Mouse (Mus musculus) limb, embryonic 14.5 days (tissue): ENCODE data around the gene Mylk2. TPM values are rescaled to one million over a fixed set of nuclear protein-coding genes. Genes with fewer than 3 reads are reported as not detected.

ENCODE experiments used
- ATAC-seq: fragments of 200-750 bp; cut with Nextera tagmentation; 2 replicates; pipeline ENCODE4 v1.8.0; 2017; ENCODE audit warnings: low read depth, moderate number of reproducible peaks, moderate TSS enrichment; ENCODE audit not compliant: low FRiP score
- DNase-seq: peaks from one replicate; pipeline ENCODE4 v3.0.0-alpha.2; 2015; ENCODE audit warnings: low spot score
- H3K27ac ChIP-seq: fragments of 300-500 bp; sonication (generic); replicated peaks from 2 replicates; pipeline ENCODE4 v1.5.1; 2014; ENCODE audit warnings: low read depth, mild to moderate bottlenecking, low read length, moderate library complexity, mixed read lengths
- H3K27me3 ChIP-seq: fragments of 300-500 bp; sonication (generic); 2 replicates; pipeline ENCODE4 v1.6.1; 2014; ENCODE audit warnings: low read length, mixed read lengths; ENCODE audit not compliant: control insufficient read depth, insufficient read depth
- H3K36me3 ChIP-seq: fragments of 300-500 bp; sonication (generic); 2 replicates; pipeline ENCODE4 v1.6.1; 2014; ENCODE audit warnings: mild to moderate bottlenecking, low read length, moderate library complexity, mixed read lengths; ENCODE audit not compliant: control insufficient read depth, insufficient read depth
- H3K4me1 ChIP-seq: fragments of 300-500 bp; sonication (generic); 2 replicates; pipeline ENCODE4 v1.6.1; 2014; ENCODE audit warnings: antibody characterized with exemption, low read length, mixed read lengths; ENCODE audit not compliant: control insufficient read depth, insufficient read depth
- H3K4me2 ChIP-seq: fragments of 300-500 bp; sonication (generic); replicated peaks from 2 replicates; pipeline ENCODE4 v1.6.1; 2014; ENCODE audit warnings: low read depth, mild to moderate bottlenecking, low read length, moderate library complexity; ENCODE audit not compliant: severe bottlenecking
- H3K4me3 ChIP-seq: fragments of 300-500 bp; sonication (generic); replicated peaks from 2 replicates; pipeline ENCODE4 v1.5.1; 2014; ENCODE audit warnings: low read length
- H3K9ac ChIP-seq: fragments of 300-500 bp; sonication (generic); 2 replicates; pipeline ENCODE4 v1.6.1; 2014; ENCODE audit warnings: mild to moderate bottlenecking, low read depth, low read length, moderate library complexity; ENCODE audit not compliant: severe bottlenecking
- H3K9me3 ChIP-seq: fragments of 300-500 bp; sonication (generic); 2 replicates; pipeline ENCODE4 v1.6.1; 2016; ENCODE audit warnings: low read length; ENCODE audit not compliant: control insufficient read depth
- POLR2A ChIP-seq: fragments of 200-500 bp; IDR thresholded peaks from 2 replicates; pipeline ENCODE4 v1.8.0; 2012; ENCODE audit warnings: inconsistent platforms, mild to moderate bottlenecking, moderate library complexity, borderline replicate concordance; ENCODE audit not compliant: insufficient read depth, insufficient read length; ENCODE audit errors: extremely low read depth
- WGBS: fragments of 180-500 bp; shearing (Covaris S2); extraction: QIAGEN DNeasy Blood & Tissue Kit; methylation state at CpG from one replicate; pipeline ENCODE4 v1.1.7; 2014; 5-methylcytosine and 5-hydroxymethylcytosine counted together
- polyA plus RNA-seq, 2 experiments: library from polyadenylated mRNA; depleted of rRNA in 1 of 2; stranded (reverse) in 1 of 2; unstranded in 1 of 2; fragments of >200 nt; fragmentation: Nextera tagmentation in 1 of 2; extraction: Ambion mirVana in 1 of 2; gene quantifications; 2 replicates each; pipeline versions ENCODE4 v1.2.1 to v1.2.3; 2012 to 2014

Gene Mylk2
- polyA plus RNA-seq, 2 experiments: 0.10 to 0.62 TPM

- no peaks in the 10 kb centered on the region for H3K27me3 ChIP-seq
- TF ChIP-seq POLR2A: no peak
- H3K36me3 ChIP-seq: peaks cover 92% of the 10 kb centered on the region
- no peak overlapping the region for H3K4me3 ChIP-seq
- H3K4me2 ChIP-seq: no peak overlapping the region
- H3K9ac ChIP-seq: no peak overlapping the region
- DNase-seq: no peak
- ATAC-seq: no peak
- no peak overlapping the region for H3K27ac ChIP-seq
- WGBS: 93% methylated on average over 6 of the region's 6 CpGs
- no peaks in the 10 kb centered on the region for H3K9me3 ChIP-seq
- H3K4me1 ChIP-seq: no peaks in the 10 kb centered on the region
Measured at GRCm38 (mm10) chr2:152884101-152884645, 27.0 kb upstream of the Mylk2 start.

GRCm38 (mm10) chr2:152887230-152887629 is 23.9 kb upstream of the Mylk2 start:
- no peak overlapping the region for H3K4me2 ChIP-seq
- H3K36me3 ChIP-seq: peaks cover 88% of the 10 kb centered on the region
- H3K9ac ChIP-seq: no peak overlapping the region
- no peaks in the 10 kb centered on the region for H3K9me3 ChIP-seq
- no peak for ATAC-seq
- no peak overlapping the region for H3K27ac ChIP-seq
- 81% methylated on average over 3 of the region's 3 CpGs for WGBS
- no peaks in the 10 kb centered on the region for H3K27me3 ChIP-seq
- no peak for TF ChIP-seq POLR2A
- DNase-seq: no peak
- H3K4me1 ChIP-seq: no peaks in the 10 kb centered on the region
- H3K4me3 ChIP-seq: no peak overlapping the region

- Histone ChIP-seq H3K36me3 (peaks cover 90% of the 10 kb centered on the region), H3K27me3 (no peaks in the 10 kb centered on the region), H3K4me3 (no peak overlapping the region), H3K4me1 (no peaks in the 10 kb centered on the region), H3K4me2 (no peak overlapping the region), H3K27ac (no peak overlapping the region), H3K9me3 (no peaks in the 10 kb centered on the region), H3K9ac (no peak overlapping the region)
- 93% methylated on average over 5 of the region's 5 CpGs for WGBS
- no peak for TF ChIP-seq POLR2A
- ATAC-seq (no peak), DNase-seq (no peak)
Measured at GRCm38 (mm10) chr2:152888774-152889173, 22.4 kb upstream of the Mylk2 start.

- no peak for TF ChIP-seq POLR2A
- H3K9me3 ChIP-seq: no peaks in the 10 kb centered on the region
- no peak overlapping the region for H3K4me2 ChIP-seq
- H3K36me3 ChIP-seq: peaks cover 48% of the 10 kb centered on the region
- WGBS: 84% methylated on average over 9 of the region's 9 CpGs
- no peak overlapping the region for H3K27ac ChIP-seq
- DNase-seq (no peak), ATAC-seq (no peak)
- no peak overlapping the region for H3K9ac ChIP-seq
- H3K4me1 ChIP-seq: no peaks in the 10 kb centered on the region
- no peak overlapping the region for H3K4me3 ChIP-seq
- H3K27me3 ChIP-seq: no peaks in the 10 kb centered on the region
Measured at GRCm38 (mm10) chr2:152895834-152896233, 15.3 kb upstream of the Mylk2 start.

GRCm38 (mm10) chr2:152896926-152897325 is 14.2 kb upstream of the Mylk2 start:
- H3K27ac ChIP-seq: no peak overlapping the region
- H3K36me3 ChIP-seq: peaks cover 37% of the 10 kb centered on the region
- H3K4me2 ChIP-seq: no peak overlapping the region
- H3K4me3 ChIP-seq: no peak overlapping the region
- H3K9me3 ChIP-seq: no peaks in the 10 kb centered on the region
- no peak for TF ChIP-seq POLR2A
- ATAC-seq: no peak
- WGBS: 88% methylated on average over 3 of the region's 3 CpGs
- no peak for DNase-seq
- no peaks in the 10 kb centered on the region; the same call in 1 of the 2 replicates for H3K4me1 ChIP-seq
- H3K9ac ChIP-seq: no peak overlapping the region
- no peaks in the 10 kb centered on the region for H3K27me3 ChIP-seq

GRCm38 (mm10) chr2:152899011-152899410 is 12.1 kb upstream of the Mylk2 start:
- H3K4me1 ChIP-seq: no peaks in the 10 kb centered on the region; the same call in 1 of the 2 replicates
- TF ChIP-seq POLR2A: no peak
- H3K9ac ChIP-seq: no peak overlapping the region
- 60% methylated on average over 6 of the region's 6 CpGs for WGBS
- no peak for ATAC-seq
- no peak for DNase-seq
- no peaks in the 10 kb centered on the region for H3K27me3 ChIP-seq
- H3K9me3 ChIP-seq: no peaks in the 10 kb centered on the region
- no peak overlapping the region for H3K4me3 ChIP-seq
- no peak overlapping the region for H3K27ac ChIP-seq
- H3K36me3 ChIP-seq: peaks cover 16% of the 10 kb centered on the region
- no peak overlapping the region for H3K4me2 ChIP-seq
